Mouse (Mus musculus) retina, postnatal 1 day (tissue): Measurements from ENCODE around the gene Trmt5.

ENCODE experiments used
- DNase-seq: peaks from one replicate; pipeline ENCODE4 v3.0.0-alpha.2; 2012

Trmt5 gene

DNA sequence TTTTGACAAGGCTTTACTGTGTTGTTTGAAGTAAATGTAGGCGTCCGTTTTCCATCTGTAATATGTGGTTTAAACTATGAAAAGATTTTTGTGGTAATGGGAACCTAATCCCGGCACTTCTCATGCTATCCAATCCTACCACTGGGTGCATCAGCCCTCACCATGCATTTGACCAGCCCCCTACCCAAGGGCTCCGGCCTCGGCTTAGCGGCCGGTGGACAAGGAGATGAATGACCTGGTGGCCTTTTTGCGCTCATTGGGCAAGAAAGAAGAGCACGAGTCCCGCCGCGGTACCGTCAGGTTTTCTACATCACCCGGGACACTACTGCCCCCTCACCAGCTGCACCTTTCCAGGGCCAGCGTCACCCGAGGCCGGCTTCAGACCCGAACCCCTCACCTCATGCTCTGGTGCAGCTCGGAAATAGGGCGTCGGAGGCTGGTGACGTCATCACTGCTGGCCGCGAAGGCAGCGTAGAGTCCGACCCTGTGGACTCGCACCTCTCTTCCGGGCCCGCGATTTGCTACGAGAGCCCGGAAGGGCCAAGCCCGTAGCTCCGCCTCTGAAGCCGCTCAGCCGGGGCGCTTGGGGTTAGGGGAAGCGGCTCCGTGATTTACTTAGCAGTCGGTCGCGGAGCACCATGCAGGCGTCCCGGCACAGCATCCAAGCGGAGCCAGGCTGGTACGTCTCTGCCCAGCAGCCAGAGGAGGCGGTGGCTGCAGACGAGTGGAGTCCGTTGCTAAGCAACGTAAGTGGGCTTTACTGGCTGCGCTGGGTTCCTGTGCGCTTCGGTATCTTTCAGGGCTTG is at the start of gene Trmt5, which contains the start of gene Slc38a6:
Trmt5 (minus strand) TSS at position 424 of the 806 bp plus-strand sequence.
Slc38a6 (plus strand) TSS at position 493 of the 806 bp plus-strand sequence.
- DNase-seq, result peak; percentile 97

DNA sequence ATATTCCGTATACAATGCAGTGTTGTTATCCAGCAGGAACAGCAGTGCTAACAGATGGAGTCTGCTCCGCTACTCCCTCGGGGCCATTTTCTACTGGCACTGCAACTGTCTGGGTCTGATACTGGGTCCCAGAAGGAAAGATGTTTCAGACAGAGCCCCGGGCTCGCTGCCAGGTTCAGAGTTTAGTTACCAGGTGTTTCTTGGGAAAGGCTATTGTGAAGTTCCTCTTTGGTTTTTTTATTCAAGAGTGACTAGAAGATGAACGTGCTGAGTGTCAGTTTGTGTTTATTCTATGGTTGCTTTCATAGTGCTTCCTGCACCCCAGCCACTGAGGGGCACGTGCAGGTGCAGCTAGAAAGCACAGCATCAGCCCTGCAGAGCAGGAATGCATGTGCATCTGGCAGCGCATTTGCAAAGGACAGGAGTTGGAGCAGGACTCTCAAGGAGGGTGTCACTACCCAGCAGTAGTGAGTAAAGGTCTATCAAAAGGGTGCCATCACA is 47.6 kb upstream of the Trmt5 start:
- no peak for DNase-seq

DNA sequence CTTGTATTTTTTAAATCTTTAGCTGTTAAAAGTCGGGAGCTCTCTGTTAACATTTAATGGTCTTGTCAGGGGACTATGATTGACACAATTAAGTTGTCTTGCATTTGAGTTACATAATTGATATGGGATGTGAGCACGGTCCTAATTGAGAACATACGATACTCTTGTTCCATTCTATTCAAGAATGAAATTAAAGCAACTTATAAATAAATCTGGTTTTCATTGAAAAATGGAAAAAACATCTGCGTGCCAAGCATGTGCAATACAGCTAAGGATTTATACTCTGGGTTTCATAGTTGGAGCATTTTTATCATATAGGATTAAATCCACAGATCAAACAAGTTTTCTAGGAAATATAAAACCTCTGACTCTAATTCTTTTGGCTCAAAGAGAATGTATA is 46.2 kb upstream of the Trmt5 start:
- no peak for DNase-seq

DNA sequence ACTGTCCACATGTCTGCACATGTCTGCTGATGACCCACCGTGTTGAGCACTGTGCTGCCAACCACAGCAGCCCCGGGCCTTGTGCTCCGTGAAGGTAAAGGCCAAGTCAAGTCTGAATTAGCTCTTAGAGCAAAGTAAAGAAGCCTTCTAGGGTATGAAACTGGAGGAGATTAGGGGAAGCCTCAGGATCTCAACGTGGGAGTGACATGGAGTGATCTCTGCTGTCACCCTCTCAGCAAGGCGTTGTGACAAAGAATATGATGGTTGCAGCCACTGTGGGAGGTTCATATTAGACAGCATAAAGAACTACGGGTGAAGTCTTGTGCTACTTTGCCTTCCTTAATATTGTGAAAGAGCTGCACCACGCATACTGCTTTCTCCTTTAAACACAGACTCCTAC is 43.7 kb upstream of the Trmt5 start:
- DNase-seq, result no peak

DNA sequence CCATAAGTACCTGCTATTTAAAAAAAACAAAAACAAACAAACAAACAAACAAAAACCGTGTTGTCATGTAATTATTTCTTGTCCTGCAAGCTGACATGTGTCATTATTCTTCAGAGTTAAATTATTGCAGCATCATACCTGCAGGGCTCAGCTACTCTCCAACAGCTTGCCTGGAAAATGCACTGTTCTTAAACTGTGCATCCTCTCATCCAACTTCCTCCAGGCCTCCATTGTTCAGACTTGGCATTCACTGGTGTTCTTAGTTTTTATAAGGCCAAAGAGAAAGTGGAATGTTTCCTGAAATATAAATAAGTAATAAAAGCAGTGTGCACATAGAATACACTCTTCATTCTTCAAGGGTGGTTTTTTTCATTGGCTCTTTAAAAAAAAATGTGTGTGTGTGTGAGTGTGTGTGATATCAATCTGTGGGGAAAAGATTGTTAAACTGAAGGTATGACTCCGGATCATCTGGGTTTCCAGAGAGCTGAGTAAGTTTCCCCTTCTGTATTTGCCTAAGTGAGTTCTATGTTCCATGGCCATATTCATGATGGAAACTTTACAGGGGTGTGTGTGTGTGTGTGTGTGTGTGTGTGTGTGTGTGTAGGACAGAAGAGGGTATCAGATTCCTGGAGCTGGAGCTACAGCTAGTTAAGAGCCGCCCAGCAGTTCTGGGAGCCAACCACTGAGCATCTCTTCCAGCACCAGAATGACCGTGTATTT is 42.1 kb upstream of the Trmt5 start:
- no peak for DNase-seq

DNA sequence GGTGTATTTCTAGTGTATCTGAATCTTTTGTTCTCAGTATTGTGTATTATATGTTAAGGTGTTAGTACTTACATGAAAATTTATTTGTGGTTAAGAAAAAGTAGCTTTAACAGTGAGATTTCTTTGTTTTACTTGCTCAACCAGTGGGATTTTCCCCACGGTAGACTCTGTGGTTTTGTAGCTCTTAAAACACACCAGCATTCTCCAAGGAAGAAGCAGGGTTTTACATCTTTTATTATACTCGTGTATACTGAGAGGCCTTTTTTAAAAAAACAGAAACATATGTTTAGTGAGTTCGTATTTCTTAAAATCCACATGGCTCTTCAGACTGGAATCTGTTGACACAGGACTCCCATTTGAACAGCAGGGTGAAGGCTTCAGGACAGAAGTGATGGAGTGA is 40.9 kb upstream of the Trmt5 start:
- DNase-seq, result no peak

DNA sequence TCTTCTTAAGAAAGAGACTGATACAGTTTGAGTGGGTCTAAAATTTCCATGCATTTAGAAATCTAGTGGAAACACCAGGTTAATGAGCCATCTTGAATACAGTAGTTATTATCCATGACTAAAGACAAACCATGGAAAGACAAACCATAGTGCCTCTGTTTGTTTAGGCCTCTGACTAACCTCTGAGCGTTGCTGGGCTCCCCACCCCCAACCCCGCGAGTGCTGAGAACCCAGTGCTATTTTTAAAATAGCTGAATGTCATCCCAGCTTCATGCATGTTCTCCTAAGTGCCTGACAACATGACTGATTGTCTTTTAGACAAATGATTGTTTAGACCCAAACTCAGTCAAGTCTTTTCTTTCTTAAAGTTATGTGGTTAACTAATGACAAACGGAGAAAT is 39.1 kb upstream of the Trmt5 start:
- DNase-seq, result no peak

DNA sequence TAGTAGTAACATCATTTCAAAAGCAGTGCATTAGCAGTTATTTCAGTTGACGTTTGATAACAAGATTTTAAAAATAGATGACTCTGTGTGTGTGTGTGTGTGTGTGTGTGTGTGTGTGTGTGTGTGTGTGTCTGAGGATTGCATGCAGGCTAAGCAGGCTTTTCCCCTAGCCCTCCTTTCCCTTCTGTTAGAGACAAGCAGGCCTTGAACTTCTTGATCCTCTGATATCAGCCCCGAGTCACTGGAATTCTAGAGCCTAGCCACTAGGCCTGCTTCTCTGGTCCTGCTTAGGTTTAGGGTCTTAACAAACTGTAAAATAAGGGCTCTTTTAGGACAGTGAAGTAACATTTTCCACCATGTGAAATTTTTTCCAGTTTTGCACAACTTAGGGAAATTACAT is 38.7 kb upstream of the Trmt5 start:
- no peak for DNase-seq

DNA sequence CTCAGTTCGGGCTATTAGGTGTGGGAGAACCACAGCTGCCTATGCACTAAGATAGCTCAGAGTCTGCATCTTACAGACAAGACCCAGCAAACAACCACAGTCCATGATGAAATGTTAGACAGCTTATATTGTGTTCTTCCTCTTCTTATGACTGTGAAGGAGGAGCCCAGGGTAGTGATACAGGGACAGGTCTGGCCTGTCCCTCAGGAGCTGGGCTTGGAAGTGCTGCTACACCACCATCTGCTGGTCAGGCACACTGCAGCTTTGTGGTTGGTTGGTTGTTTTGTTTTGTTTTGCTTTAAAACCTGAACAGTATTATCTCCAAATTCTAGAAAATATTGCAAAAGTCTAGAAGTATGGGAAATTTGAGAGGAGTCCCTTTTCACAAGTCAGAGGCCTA is 38.2 kb upstream of the Trmt5 start:
- DNase-seq, result no peak

DNA sequence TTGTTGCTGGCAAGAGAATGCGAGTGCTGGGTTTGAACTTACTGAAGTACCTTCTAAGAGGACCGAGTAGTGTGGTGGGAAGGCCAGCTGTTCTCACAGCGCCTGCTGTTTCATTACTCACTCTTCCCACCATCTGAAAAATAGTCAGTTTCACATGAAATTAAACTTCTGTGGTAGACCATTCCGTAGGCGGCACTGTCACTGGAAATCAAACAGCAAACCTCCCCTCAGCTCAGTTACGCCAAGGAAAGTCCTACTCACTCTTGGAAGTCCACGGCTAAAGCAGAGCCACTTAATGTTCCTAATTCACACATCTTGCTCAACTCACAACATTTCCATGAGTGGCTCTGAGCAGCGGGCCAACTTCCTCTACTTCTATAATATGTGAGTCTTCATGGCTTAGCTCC is 37.7 kb upstream of the Trmt5 start:
- DNase-seq, result no peak

DNA sequence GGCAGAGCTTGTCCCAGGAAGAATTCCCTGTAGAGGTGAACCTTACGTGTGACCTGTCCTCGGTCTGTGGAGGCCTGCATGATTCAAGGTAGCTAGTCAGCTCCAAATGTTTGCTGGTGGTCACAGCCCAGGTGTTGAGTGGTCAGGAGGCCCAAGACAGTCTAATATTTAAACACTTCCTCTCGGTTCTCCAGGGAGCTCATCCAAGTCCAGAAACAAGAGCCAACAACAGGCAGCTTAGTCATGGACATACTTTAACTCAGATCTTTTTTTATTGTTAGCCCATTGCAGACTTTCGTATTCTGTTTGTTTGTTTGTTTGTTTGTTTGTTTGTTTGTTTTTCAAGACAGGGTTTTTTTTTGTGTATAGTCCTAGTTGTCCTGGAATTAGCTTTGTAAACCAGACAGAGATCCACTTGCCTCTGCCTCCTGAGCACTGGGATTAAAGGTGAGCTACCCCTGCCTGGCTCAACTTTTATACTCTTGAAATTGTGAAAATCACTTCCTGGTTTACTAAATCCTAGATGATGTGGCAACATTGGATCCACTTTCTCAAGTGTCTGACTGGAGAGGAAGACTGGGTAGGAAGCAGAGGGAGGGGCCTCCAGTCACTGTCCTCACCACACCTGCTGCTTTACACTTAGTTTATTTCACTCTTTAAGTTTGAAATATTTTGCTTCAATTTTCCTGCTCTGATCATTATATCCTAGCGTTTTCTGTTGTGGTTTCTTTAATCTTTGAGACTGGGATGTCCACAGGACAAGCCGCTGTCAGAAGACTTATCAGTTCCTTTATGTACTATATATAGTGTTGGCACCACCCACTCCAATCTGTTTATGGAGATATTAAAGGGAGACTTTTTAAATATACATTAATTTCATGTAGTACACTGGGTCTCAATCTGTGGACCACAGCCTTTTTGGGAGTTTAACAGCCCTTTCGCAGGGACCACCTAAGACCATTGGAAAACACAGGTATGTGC is 31.5 kb upstream of the Trmt5 start:
- no peak for DNase-seq

DNA sequence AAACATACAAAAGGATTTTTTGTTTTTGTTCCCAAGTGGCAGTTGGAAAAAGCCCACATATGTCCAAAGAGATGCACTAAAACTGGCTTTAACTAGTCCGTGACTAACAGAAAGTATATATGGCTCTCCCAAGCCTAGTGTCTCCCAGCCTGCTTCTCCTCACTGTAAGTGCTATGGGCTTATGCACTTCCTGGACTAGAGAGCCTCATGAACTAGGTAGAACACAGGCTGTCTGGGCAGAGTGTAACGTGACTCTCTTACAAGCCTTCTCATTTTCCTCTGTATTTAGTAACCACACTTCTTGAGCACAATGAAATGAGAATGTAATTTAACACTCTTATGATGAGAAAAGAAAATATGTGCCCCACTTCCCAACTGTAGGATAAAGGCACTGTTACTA is 22.2 kb upstream of the Trmt5 start:
- DNase-seq, result no peak

DNA sequence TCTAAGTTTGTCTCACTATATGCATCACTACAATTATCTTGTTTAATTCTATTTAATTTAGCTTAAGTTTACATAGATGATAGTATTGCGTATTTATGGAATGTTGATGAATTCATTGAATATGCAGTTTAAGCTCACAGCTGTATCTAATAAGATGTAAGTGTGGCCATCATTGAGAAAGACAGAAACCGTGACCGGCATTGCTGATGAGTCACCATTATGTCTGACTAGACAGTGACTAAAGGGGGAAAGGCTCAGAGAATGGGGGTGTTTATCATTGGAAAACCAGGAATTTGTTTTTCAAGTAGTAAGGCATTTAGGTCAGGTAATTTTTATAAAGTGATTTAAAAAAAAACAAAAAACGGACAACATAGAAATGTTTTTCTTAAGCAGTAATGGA is 21.2 kb upstream of the Trmt5 start:
- no peak for DNase-seq

DNA sequence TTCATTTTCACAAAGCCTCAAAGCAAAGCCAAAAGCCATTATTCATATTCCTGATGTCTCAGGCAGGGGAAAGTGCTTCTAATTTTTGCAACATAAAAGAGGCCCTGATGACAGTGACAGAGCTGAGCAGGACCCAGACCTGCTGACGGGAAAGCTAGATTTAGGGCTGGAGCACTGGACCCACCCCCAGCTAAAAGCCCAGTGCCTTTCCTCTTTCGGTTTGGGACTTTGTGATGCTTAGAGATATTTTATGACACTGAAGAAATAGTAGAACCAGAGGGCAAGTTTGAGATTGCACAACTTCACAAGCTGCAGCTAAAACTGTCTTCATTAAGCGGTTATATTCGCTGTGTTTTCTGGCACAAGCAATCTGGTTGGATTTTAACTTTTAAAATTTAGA is 18.1 kb upstream of the Trmt5 start:
- no peak for DNase-seq

DNA sequence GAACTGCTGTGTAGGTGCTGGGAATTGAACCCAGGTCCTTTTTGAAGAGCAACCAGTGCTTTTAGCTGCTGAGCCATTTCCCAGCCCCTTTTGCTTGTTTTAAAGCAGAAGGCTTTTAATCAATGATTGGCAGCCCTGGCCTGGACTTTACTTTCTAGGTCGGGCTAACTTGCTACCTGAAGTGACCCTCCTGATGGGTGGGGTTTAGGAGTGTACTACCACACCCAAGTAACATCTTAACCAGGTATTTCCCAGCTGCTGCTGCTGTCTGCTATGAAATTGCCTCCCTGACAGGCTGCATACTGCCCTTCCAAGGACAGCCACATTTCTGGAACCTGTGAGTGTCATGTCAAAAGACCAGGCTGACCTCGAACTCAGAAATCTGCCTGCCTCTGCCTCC is 14.0 kb upstream of the Trmt5 start:
- no peak for DNase-seq

DNA sequence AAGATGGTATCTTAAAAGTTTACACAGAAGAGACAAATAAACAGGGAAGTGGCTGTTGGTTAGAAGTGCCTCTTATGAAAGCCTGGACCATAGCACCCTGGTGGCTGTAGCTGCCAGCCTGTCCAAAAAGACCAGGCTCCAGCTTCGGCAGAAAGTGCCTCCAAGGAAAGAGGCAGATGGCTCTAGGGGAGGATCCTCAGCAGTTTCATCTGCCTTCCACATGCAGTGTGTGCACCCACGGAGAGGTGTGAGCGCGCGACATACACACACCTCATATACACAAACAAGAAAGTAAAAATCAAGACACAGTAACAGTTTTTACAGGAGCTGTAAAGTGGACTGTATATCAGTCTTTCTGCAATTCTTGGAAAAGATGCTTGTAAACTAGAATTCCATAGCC is 12.1 kb upstream of the Trmt5 start:
- no peak for DNase-seq

DNA sequence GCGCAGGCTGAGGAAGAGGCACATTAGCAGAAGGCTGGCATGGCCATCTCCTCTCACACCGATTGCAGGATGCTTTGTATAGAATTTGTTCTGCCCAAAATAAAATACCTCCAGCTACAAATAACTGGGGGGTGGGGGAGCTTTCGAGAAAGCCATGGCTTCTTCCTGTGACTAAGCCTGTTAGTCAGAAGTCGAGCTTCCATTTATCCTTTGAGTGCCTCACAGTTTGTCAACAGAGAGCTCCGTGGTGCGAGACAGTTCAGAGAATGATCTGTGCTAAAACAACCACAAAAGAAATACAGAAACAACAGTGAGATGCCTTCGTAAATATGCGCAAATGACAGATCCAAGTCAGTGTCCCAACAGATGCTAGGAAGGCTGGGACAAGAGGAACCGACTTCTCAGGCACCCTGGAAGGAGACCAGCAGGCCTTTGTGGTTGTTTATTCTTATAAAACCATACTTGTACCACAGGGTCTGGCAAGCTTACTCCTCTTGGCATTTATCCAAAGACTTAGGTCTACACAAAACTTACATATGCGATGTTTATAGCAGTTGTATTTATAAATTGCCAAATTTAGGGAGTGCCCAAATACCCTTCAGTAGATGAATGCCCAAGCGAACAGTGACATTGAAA is 9.1 kb upstream of the Trmt5 start:
- DNase-seq, result no peak

DNA sequence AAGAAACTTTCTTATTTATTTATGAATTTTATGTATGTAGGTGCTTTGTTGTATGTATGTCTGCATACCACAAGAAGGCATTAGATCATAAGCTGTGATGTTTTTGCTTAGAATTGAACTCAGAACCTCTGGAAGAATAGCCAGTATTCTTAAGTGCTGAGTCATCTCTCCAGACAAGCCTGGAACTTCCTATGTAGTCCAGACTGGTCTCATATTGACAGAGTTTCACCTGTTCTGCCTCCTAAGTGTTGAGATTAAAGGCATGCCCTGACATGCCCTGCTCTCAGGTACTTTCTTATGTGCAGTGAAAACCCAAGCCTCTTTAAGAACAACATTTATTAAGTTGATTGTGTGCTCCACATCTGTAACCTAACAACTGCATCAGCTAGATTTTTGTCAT is 8.4 kb upstream of the Trmt5 start:
- DNase-seq, result no peak

DNA sequence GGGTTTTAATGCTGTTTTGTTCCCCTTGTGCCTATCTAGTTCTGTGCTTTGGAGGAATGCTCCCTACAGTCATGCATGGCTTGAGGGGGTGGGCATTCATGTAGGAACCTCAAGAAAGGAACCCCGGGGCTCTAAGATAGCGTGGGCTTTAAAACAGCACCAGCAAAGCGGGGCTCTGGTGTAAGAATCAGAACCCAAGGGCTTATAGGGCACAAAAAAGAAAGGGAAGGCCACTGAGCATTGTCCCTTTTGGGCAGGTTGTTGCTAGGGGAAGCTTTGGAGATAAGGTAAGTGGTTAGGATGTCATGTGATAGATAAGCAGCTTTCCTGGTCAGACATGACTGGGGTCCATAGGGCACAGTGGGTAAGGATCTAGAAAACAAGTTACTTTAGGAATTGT is 2.1 kb upstream of the Trmt5 start:
- no peak for DNase-seq

DNA sequence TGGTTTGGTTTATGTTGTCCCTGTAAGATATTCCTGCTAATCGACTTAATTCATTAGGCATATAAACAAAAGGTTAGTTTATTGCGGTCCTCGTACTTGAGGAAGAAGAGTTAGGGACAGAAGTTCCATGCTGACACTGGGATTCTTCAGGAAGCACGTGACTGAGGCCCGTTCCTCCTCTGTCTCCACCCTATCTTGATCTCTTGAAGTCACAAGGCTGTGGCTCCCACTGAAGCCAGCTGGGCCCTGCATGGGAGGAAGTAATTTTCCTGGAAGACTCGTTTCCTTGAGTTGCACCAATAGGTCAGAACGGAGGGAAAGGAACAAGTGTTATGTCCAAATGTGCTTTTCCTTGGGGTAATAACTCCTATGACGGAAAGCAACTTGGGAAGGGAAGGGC is 1.1 kb upstream of the Trmt5 start:
- peak; percentile 3 for DNase-seq

DNA sequence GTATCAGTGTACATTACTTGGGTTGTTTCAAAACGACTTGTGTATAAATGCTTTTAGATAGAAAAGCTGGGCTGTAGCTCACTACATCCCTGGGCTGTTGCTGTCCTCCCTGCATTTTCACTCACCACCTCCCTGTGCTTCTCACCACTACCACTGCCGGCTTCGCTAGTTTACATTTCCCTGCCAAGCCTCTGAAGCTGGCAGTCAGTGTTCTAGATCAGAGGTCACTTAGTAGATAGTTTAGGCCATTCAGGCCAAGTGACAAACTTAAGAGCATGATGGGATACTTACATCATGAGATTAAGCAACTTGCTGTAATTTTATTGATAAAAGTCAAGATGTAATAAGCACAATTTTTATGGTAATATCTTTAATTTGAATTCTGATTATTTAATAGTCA is 11.6 kb downstream of the Trmt5 start:
- no peak for DNase-seq

DNA sequence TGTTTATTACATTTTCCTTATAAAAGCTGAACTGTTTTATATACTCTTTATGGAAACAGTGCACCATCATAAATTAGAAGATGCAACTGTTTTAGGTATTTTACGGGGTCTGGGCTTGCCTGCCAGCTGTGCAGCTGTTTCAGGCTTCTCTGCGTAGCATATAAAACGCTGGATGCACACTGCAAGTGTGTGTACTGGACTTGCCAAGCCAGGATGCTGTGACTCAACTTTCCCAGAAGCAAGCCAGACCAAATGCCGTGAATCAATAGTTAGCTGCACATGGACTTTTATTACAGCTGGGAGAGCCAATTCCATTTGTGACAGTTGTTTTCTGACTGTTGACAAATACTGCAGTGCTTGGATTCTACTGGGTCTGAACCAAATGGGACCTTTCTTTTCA is 16.6 kb downstream of the Trmt5 start:
- DNase-seq, result no peak

DNA sequence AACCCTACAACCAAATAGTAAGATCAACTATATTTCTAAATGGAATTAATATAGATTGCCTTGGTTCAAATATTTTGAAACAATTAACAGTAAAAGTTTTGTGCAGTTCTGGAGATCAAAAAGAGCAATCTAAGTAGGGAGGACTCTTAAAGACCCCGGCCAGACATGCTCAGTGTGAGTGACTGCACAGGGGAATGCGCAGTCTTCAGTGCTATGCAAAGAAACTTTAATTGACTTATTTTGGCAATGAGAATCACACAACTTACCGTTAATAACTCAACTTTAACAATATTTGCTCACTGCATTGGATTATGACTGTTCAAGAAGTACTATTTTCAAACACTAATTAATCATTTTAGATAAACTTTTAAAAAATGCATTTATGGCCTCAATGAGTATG is 17.0 kb downstream of the Trmt5 start:
- no peak for DNase-seq
